Mouse (Mus musculus) kidney, postnatal 10 days (tissue): ENCODE data around the gene Vcan.
"Not testable (repeated sequence)": the region's sequence is repeated elsewhere in the genome, so short reads cannot be mapped to it uniquely, and the experiment has no call there.

Source experiments
- DNase-seq: peaks from one replicate; pipeline ENCODE4 v3.0.0; 2021; ENCODE audit warnings: mixed read lengths

Vcan gene

DNA sequence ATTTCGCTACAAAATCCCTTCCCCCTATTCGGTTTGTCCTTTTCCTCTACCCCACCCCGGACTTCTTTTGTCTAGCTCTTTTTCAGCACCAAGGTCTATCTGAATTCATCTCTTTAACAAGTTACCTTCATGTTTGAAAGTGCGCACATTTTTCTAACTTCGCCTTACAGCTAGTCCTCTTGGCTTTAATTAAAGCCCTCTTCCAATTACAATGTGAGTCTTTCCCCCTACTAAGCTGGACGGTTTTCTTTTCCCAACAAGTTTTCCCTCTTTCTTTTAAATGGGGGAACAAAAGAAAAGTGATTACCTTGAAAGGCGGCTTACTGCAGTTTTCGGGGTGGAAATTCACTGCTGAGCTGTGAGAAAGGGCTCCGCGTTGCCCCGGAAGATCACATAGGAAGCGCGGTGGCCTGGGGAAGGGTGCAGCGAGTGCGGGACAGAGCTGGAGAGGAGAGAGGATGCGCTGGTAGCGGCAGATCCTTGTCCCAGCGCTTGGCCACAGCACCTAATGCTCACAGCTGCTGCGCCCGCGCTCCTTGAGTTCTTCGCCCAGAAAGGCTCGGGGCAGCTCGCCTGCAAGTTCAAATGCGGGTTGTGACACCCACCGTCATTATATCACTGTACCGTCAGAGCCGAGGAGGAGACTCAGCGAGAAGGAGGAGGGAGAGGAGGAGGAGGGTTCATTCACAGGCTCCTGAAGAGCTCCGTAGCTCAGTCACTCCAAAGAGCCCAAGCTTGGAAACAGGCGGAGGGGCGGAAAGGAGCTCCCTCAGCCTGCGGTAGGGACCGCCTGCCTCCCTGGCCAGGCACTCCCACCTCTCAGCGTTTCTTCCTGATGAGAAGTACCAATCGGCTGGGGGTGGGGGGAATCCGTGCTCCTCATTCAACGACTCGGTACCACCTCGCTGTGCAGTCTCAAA is at the start of gene Vcan:
Vcan (minus strand) TSS at position 744 of the 920 bp plus-strand sequence.
- peak; percentile 51 for DNase-seq

GRCm38 (mm10) chr13:89791475-89791874 is 49.2 kb upstream of the Vcan start:
- DNase-seq, result no peak

DNA sequence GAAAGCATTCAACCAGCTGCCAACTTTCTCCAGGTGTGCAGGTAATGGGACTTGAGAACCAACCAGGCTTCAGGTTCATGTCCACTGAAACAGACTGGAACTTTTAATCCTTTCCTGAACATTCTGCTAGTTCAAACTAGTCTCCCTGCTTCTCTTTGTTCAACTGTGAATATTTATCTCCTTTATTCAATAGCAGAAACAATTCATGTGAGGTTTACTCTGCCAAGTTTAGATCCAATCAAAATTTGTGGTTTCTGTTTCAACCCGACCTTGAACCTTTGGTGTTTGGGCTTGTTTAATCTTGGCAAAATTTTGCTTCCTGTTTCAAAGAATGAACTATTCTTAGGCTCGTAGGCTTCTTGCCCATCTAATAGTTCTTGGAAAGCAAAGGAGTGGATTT is 40.6 kb upstream of the Vcan start:
- DNase-seq, result no peak

- DNase-seq, result no peak
These were observed 38.0 kb upstream of the Vcan start for GRCm38 (mm10) chr13:89780276-89780675.

DNA sequence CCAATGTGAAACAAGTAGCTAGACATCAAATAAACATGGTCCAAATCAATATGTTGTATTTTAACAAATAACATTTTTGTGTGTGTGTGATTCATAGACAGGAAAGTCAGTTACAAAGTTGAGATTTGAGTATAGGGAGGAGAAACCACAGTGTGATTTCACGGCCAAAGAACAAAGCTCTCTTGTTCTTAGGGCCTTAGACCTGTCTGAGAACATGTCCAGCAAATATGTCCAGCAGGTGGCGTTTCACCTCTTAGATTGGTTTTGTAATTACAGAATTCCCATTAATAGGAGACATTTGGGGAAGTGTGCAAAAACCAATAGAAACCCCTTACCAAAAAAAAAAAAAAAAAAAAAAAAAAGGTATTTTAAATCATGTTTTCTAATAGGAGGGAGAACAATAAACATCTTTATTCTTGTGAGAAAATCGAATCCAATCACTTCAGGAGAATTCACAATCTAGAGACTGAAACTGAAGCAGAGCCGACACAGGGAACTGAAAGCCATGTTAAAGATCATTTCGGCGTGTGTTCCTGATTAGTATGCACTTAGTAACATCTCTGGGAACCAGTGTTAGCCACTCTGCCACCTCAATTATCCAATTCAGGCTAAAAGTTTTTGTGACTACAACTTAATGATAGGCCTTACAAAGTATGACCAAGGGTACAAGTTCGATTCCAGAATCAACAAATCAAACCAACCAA is 37.1 kb upstream of the Vcan start:
- DNase-seq, result peak; percentile 82

DNA sequence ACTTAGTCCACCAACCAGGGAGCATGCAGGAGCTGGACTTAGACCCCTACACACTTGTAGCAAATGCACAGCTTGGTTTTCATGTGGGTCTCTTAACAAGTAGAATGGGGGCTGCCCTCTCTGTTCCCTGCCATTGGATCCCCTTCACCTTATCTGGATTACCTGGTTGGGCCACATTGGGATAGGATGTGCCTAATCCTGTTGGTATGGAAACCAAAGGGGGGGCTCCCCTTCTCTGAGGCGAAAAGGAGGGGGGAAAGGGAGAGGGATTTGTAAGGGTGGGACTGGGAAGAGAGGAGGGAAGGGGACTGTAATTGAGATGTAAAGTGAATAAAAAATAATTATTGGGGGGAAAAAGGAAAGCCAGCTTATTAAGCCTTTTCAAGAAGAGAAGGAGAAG is 35.5 kb upstream of the Vcan start:
- DNase-seq, result no peak

GRCm38 (mm10) chr13:89777146-89777545 is 34.8 kb upstream of the Vcan start:
- no peak for DNase-seq

DNA sequence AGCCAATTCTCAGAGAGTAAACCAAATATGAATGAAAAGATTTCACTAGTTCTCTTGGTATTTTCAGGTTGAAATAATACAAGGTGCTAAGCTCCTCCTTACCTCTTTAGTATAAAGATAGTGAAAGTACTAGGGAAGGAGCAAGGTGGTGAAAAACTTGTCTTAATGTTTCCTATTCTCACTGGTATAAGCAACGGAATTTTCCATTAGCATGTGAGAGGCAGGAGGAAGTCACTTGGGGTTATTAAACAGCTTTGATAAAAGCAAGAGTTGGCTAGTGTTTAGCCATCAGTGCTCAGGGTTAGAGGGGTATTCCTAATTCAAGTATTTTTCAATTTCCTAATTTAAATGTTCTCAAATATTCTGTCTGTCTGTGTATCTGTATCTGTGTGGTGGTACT is 24.2 kb upstream of the Vcan start:
- DNase-seq, result no peak

- DNase-seq, result no peak
These were observed 23.7 kb upstream of the Vcan start for GRCm38 (mm10) chr13:89765966-89766365.

- no peak for DNase-seq
These were observed 20.0 kb upstream of the Vcan start for GRCm38 (mm10) chr13:89762339-89762738.

GRCm38 (mm10) chr13:89756347-89756746 is 14.0 kb upstream of the Vcan start:
- DNase-seq, result no peak

- DNase-seq, result not testable (repeated sequence)
These were observed 8.3 kb upstream of the Vcan start for GRCm38 (mm10) chr13:89750562-89750961.

DNA sequence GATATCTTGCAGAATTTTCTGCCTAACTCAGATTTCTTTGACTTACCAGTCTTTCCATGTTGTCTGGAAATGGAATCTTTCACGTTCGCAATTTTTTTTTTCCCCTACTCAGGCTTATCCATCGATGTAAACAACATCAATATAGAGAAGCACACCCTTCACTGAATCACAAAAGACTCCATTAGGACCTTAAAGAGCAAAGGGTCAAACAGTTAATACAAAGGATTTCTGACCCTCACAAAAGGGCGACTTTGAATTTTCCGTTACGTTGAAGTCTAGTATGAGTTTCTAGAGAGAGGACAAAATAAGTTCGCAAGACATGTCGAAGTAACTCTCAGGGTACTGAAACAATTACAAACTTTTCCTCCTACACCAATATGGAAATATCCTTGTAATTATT is 892 bp upstream of the Vcan start:
- no peak for DNase-seq

DNA sequence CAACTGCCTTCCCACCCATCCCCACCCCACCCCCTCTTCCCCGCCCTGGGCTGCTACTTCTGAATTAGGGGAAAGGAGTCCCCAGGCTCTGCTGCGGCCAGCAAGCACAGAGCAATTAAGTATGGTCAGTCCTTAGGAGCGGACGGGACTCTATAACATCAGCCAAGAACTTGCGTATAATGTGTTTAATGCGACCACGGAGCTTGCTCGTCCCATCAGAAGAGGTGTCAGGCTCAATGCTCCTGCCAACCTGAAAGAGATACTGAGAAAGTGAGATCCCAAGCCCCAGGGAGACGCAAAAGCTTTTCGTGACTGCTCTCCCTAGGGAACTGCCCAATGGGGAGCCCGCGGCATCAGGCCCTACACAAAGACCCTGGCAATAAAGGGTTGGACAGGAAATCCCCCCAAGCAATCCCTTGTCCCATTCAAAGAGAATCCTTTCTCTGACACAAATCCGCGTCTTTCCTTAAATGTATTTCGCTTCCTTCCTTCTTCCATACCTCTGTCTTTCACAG is 434 bp upstream of the Vcan start:
- DNase-seq, result no peak

DNA sequence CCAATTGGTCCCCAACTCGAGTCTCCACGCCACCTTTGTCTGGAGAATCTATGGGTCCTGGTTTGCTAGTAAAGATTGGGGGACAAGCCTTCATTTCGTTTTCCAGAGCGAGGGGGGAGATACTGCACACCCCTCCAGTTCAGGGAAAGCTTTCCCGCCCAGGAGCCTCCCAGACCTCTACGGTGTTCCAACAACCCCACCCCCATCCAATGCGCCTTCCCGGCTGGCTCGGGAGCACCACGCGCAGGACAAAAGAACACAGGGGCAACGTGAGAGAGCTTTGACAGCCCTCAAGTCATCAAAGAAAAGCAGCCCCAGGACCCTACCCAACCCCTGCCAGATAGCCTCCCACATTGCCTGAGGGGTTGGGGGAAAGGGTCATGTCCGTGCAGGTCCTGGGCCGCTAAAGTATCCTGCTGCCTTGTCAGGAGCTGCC is 1.2 kb downstream of the Vcan start:
- DNase-seq, result peak; percentile 41

DNA sequence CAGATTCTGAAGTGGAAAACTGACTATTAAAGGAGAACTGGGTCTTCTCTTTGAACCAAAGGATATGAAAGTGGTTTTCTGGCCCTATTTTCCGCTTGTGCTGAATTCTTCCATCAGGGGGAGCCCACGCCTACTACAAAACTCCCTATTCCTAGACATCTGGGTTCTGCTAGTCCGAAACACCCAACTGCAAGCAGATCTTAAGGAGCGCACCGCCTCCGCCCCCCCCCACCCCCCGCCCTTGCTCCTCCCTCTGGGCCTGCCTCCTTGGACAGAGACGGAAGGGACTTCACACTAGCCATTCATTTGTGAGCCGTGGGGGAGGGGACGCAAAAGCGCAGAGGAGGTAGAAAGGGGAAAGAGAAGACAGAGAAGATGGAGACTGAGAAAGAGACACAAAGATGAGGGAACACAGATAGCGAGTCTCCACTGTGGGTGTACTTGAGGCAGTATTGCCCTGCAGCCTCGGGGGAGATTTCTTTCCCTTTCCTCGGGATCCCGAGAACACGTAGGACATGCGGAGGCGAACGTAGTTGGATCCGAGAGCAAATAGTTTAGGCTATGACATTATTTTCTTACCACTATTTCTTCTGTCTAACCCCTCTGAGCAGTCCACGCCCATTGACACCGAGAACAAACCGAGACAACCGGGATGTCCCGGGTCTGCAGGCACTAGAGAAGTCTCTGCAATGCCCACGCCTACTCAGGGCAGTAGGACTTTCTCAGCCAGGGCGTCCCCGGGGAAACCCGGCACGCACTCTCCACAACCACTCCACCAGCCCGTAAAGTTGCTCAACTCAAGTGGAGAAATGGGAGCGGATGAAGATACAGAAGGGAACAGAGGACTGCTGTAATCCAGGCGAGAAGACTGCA is 1.8 kb downstream of the Vcan start:
- peak; percentile 85 for DNase-seq

GRCm38 (mm10) chr13:89739696-89740242 is 2.5 kb downstream of the Vcan start:
- DNase-seq, result no peak

DNA sequence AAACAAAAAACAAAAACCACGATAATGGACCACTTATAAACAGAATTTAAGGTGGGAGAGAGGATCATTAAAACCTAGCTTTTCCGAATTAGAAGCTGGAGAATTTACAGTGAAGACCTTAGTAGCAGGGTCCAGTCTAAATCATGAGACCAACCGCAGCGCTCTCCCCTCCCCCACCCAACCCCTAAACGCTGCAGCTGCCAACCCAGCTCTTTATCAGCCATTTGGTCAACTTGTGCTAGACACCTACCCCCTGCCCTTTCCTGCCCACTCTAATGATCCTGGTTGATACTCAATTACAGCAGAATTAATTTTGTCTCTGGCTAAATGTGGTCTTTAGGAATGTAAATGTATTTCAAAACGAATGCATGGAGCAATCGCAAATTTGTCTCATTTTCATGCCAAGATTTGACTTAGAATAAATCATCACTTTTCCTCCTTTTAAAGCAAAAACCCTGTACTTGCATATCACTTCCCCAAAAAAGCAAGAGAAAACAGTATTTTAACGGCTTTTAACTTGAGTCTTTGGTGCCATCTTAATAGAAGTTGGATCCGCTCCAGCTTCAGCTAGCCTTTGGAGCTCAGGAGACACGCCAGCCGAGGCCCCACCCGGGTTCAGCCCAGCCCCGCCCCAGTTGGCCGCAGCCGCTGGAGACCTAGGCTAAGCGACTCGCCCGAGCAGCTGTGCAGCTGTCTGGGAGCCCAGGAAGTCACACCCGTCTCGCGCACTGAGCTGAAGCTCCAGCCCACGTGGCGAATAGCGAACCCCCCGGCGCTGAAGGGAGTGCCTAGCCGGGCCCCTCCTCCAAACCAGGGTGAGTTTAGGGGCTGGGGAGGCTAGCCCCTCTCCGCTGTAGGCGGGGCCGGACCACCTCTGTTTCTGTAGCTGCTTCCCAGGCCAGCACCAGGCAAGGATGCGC is 3.3 kb downstream of the Vcan start:
- peak; percentile 91 for DNase-seq

DNA sequence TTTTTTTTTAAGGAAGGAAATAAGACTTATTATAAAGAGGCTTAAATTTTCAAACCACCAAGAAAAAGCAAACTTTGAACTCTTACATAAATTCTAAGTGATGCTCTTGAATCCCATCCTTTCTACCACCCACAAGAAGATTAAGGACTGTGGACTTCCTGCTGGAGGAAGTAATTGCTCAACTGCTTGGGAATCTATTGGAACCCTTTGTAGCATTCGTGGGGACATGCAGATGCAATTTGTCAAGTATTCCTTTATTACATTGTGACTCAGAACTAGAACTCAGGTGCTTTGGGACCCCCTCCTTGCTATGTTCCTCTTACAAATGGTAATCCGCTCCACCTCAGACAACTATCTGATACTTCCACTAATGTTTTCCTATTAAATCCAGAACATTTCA is 4.0 kb downstream of the Vcan start:
- no peak for DNase-seq

GRCm38 (mm10) chr13:89735111-89735510 is 7.2 kb downstream of the Vcan start:
- peak; percentile 68 for DNase-seq

GRCm38 (mm10) chr13:89726492-89726891 is 15.8 kb downstream of the Vcan start:
- no peak for DNase-seq
